Mouse (Mus musculus): Measurements from ENCODE around the gene Fpgs. TPM values are rescaled to one million over a fixed set of nuclear protein-coding genes. Genes with fewer than 3 reads are reported as not detected.

Fpgs gene
- polyA plus RNA-seq, 1 experiment = 33.7 TPM

DNA sequence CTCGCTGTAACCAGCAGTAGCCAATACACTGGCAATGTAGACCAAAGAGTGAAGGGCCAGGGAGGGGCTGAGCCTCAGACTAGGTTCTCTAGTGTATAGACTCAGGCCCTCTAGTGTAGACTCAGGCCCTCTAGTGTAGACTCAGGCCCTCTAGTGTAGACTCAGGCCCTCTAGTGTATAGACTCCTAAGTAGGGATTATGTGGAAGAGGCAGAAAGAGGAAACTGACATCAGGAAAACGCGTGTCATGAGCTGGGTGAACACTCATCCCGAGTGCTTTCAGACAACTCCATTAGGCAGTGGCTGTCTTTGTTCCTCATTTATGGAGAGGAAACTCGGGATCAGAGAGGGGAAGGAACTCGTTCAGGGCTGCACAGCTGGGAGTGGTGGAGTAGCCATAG is 33.1 kb upstream of the Fpgs start:
- TF ChIP-seq CTCF (IDR thresholded peaks at IDR 0.05; ENCODE audit: borderline replicate concordance, extremely low read depth, insufficient read depth, insufficient read length) = no peak
- no peak for TF ChIP-seq POLR2A (IDR thresholded peaks at IDR 0.05; ENCODE audit: borderline replicate concordance, extremely low read depth, insufficient read depth, insufficient read length, poor library complexity, severe bottlenecking)
- no peak for DNase-seq (ENCODE audit: low read depth)

DNA sequence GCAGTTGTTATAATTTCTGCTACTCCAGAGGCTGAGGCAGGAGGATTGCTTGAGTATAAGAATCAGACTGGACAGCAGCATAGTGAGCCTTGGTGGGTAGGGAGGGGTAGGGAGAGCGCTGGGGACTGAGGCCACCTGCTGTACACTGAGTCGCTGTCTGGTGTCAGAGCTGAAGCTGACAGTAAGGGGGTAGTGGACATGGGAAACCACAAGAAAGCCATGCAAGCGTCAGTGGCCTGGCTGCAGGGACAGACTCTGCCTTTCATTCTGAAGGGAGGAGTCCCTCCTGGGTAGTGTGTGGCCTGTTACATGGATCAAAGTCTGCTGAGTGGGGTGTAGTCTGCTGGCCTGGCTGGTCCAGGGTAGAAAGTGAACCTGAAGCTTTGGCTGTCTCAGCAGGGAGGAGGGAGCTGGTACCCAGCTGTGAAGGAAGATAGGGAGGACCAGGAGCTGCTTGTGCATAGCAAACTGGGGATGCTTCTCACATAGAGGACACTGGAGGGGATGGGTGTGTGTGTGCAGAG is 32.4 kb upstream of the Fpgs start:
- DNase-seq (ENCODE audit: low read depth) = no peak
- TF ChIP-seq POLR2A (IDR thresholded peaks at IDR 0.05; ENCODE audit: borderline replicate concordance, extremely low read depth, insufficient read depth, insufficient read length, poor library complexity, severe bottlenecking) (no peak), CTCF (IDR thresholded peaks at IDR 0.05; ENCODE audit: borderline replicate concordance, extremely low read depth, insufficient read depth, insufficient read length) (no peak)

DNA sequence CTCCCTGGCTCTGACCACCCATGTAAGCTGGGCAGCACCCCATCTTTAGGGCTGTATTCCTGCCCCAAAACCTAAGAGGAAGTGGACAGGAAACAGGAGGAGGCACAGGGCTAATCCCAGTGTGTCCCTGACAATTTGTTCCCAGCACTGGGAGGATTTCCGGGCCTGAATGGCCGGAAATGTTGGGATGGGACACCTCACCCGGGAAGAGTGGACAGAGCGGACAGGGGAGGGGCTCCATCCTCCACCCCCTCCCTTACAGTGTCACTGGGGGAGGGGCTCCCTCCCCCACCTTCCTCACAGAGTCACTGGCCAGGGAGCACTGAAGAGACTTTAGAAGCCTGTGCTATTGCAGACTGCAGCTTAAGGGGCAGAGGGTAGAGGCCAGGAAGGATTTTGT is 31.0 kb upstream of the Fpgs start:
- no peak for DNase-seq (ENCODE audit: low read depth)
- TF ChIP-seq POLR2A (IDR thresholded peaks at IDR 0.05; ENCODE audit: borderline replicate concordance, extremely low read depth, insufficient read depth, insufficient read length, poor library complexity, severe bottlenecking) (no peak), CTCF (IDR thresholded peaks at IDR 0.05; ENCODE audit: borderline replicate concordance, extremely low read depth, insufficient read depth, insufficient read length) (no peak)

DNA sequence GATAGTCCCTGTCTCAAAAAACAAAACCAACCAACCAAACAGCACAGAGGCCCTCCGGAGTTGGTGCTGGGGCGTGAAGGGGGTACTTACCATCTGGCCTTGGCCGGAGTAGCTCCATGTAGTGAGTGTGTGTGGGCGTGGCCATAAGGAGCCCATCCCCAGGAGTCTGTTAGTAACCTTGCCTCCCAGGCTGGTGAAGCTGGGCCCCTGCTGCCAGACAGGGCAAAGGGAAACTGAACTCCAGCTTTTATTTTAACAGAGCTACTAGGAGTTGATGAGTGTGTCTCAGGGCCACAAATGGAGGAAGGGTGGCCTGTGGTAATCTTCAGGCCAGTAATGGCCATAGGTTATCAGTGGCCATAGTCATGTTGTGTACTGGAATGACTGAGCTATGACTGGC is 30.5 kb upstream of the Fpgs start:
- no peak for DNase-seq (ENCODE audit: low read depth)
- TF ChIP-seq POLR2A (IDR thresholded peaks at IDR 0.05; ENCODE audit: borderline replicate concordance, extremely low read depth, insufficient read depth, insufficient read length, poor library complexity, severe bottlenecking) = no peak
- no peak for TF ChIP-seq CTCF (IDR thresholded peaks at IDR 0.05; ENCODE audit: borderline replicate concordance, extremely low read depth, insufficient read depth, insufficient read length)

DNA sequence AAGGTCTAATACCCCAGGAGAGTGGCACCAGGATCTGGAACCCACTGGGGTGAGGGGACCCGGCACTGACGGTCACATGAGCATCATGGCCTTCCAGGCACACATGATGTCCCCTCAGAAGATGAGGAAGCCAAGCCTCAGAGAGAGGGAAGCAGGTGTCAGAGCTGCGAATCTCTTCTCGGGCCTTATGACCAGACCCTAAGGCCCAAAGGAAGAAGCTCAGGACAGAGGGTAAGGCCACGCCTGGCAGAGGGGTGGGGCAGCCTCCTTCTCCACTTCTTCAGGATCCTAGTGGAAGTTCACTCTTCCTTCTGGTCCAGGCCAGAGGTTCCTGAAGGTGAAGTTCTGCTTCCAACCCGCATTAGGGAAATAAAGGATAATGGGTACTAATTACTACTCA is 28.8 kb upstream of the Fpgs start:
- no peak for TF ChIP-seq POLR2A (IDR thresholded peaks at IDR 0.05; ENCODE audit: borderline replicate concordance, extremely low read depth, insufficient read depth, insufficient read length, poor library complexity, severe bottlenecking)
- no peak for DNase-seq (ENCODE audit: low read depth)

DNA sequence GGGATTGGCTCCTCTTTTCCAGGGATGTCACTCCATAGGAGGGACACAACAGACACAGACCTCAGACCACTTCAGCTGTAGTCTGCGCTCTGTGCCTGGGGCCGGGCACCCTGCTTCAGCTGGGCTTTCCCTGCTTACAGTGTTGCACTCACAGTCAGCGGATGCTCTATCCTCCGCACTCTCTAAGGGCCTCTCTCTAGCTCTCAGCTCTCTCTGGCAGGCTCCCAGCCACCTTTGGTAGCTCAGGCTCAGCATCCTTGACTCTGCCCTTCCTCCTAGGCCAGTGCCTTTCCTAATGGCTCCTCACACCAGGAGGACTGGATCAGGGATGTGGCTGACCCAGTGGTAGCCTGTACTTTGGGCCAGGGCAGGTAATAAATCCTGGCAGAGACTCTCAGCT is 28.0 kb upstream of the Fpgs start:
- no peak for DNase-seq (ENCODE audit: low read depth)
- TF ChIP-seq CTCF (IDR thresholded peaks at IDR 0.05; ENCODE audit: borderline replicate concordance, extremely low read depth, insufficient read depth, insufficient read length) = no peak
- no peak for TF ChIP-seq POLR2A (IDR thresholded peaks at IDR 0.05; ENCODE audit: borderline replicate concordance, extremely low read depth, insufficient read depth, insufficient read length, poor library complexity, severe bottlenecking)

DNA sequence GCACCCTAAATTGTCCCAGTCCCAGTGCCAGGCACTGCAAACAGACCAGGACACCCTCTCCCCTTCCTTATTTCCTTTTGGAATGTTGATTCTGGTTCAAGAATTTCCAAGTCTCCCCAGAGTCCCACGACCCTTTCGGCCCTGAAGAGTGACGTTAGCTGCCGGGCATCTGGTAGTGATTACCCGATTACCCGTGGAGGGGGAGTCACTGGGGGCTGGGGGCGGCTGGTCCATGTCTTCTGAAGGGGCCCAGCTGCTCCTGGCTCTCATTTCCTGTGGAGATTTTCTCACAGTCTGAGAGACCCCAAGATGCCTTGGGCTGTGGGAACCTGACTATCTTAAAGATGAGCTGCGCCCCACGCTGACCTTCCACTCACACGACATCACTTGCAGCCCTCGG is 26.9 kb upstream of the Fpgs start:
- TF ChIP-seq POLR2A (IDR thresholded peaks at IDR 0.05; ENCODE audit: borderline replicate concordance, extremely low read depth, insufficient read depth, insufficient read length, poor library complexity, severe bottlenecking) (no peak), CTCF (IDR thresholded peaks at IDR 0.05; ENCODE audit: borderline replicate concordance, extremely low read depth, insufficient read depth, insufficient read length) (no peak)
- peak; percentile 24 for DNase-seq (ENCODE audit: low read depth)

DNA sequence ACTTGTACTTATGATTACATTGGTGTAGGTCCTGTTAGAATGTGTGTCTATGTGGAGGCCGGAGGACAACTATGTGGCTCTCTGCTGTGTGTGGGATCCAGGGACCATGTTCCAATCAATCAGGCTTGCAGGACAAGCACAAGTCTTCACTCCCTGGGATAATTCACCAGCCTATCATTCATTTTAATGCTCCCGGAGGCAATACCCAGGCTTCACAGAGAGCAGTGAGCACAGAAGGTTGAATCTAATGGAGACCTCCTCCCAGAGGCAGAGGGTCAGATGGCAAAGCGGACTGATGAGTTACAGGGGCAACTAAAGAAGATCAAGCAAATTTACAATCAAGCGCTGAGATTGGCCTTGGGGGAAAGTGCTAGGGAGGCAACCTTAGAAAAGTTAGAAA is 25.6 kb upstream of the Fpgs start:
- no peak for DNase-seq (ENCODE audit: low read depth)
- TF ChIP-seq POLR2A (IDR thresholded peaks at IDR 0.05; ENCODE audit: borderline replicate concordance, extremely low read depth, insufficient read depth, insufficient read length, poor library complexity, severe bottlenecking) (no peak), CTCF (IDR thresholded peaks at IDR 0.05; ENCODE audit: borderline replicate concordance, extremely low read depth, insufficient read depth, insufficient read length) (no peak)

DNA sequence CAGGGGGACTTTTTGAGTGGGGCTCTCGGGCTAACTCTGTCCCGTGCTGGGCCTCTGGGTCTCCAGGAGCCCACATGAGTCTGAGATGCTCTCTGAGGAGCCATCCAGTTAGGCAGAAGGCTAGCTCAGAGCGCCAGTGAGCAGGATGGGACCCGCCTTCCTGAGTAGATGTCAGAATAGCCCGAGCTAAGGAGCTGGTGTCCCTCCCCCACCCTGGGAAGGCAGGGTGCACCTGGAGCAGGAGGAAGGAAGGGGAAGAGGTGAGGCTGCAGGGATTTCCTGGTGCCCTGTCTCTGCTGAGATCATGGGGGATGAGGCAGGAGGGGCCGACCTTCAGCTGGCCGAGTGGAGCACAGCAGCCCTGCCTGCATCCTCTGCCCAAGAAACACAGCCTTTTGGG is 24.5 kb upstream of the Fpgs start:
- TF ChIP-seq CTCF (IDR thresholded peaks at IDR 0.05; ENCODE audit: borderline replicate concordance, extremely low read depth, insufficient read depth, insufficient read length) = no peak
- TF ChIP-seq POLR2A (IDR thresholded peaks at IDR 0.05; ENCODE audit: borderline replicate concordance, extremely low read depth, insufficient read depth, insufficient read length, poor library complexity, severe bottlenecking) = no peak
- no peak for DNase-seq (ENCODE audit: low read depth)

DNA sequence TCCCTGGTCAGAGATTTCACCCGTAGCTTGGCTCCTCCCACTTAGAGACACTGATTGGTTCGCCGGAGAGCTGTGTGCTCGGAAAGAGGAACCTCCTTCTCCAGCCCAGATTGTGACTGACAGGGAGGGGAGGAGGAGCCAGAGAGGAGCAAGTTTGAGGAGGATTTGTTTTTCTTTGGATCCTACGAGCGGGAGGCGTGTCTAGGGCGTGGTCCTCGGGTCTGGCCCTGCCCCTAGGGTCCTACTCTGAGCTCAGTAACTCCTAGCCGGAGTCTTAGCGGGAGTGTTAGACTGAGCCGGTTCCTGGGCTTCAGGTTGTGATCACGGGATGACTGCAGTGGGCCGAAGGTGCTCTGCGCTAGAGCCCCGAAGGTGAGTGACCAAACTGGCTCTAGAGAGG is 23.5 kb upstream of the Fpgs start:
- TF ChIP-seq CTCF (IDR thresholded peaks at IDR 0.05; ENCODE audit: borderline replicate concordance, extremely low read depth, insufficient read depth, insufficient read length) (no peak), POLR2A (IDR thresholded peaks at IDR 0.05; ENCODE audit: borderline replicate concordance, extremely low read depth, insufficient read depth, insufficient read length, poor library complexity, severe bottlenecking) (no peak)

DNA sequence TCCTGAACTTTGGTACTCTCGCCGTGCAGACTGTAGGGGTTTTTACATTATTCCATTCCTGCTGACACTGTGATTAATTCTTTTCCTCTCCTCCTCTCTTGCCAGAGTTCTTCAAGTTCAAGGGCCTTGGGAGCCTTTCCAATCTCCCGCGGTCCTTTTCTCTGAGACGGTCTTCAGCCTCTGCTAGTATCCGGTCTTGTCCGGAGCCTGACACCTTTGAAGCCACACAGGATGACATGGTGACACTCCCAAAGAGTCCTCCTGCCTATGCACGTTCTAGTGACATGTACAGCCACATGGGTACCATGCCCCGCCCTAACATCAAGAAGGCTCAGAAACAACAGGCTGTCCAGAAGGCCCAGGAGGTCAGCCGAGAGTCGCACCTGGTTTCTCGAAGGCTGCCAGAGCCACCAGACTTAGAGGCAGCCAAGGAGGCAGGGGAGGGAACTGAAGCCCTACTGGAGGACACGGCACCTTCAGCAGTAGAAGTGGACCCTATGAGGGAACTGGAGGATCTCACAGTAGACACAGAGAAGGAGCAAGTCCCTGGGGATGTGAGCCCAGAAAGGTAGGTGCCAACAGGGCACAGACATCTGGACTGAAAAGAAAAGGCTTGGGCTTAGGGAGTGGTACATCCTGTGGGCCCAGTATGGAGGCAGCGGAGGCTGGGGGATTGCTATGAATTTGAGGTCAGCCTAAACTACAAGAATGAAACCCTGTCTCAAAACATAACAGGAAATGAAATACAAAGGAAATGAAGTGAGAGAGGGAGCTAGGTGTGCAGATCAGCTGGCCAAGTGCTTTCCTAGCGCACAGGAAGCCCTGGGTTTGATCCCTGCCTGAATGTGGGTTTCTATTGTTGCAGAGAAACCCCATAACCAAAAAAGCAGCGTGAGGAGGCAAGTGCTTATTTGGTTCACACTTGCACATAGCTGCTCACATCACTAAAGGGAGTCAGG is 21.2 kb upstream of the Fpgs start:
- DNase-seq (ENCODE audit: low read depth) = no peak
- TF ChIP-seq CTCF (IDR thresholded peaks at IDR 0.05; ENCODE audit: borderline replicate concordance, extremely low read depth, insufficient read depth, insufficient read length) (no peak), POLR2A (IDR thresholded peaks at IDR 0.05; ENCODE audit: borderline replicate concordance, extremely low read depth, insufficient read depth, insufficient read length, poor library complexity, severe bottlenecking) (no peak)

More for the DNA sequence above, 23.5 kb upstream of the Fpgs start:
- DNase-seq (ENCODE audit: low read depth) = peak; percentile 98

DNA sequence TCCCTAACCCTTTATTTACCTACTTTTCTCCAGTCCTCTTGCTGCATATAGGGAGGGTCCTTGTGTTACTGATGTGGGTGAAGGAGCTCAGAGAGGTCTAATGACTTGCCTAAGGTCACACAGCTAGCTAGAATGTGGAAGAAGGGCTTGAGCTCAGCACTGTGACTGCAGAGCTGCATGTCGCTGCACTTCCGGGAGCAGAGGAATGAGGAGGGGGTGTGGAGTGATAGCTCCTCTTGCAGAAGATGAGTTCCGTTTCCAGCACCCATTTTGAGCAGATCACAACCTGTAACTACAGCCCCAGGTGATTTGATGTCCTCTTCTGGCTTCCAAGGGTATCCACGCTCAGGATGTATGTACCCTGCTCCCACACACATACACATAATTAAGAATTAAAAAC is 20.2 kb upstream of the Fpgs start:
- DNase-seq (ENCODE audit: low read depth) = no peak
- no peak for TF ChIP-seq CTCF (IDR thresholded peaks at IDR 0.05; ENCODE audit: borderline replicate concordance, extremely low read depth, insufficient read depth, insufficient read length)
- TF ChIP-seq POLR2A (IDR thresholded peaks at IDR 0.05; ENCODE audit: borderline replicate concordance, extremely low read depth, insufficient read depth, insufficient read length, poor library complexity, severe bottlenecking) = no peak

All from brain, embryonic 14.5 days (tissue).